In genomic region chr12:91665431-91665830, GRCm38 (mm10) we compare ENCODE assay signal across 22 mouse cellular contexts.
DNase-seq lines count a peak whose midpoint lies in the region; ATAC-seq and TF ChIP-seq lines count a peak whose summit lies in the region.
"Had no signal": no experiment of that assay in that cellular context is flagged by ENCODE, and none has a peak within 500 bp of the region (broad histone marks: within the 10 kb centered on the region; RNA-seq: fewer than 3 reads in every experiment).

No protein-coding gene starts in this region.

- no peaks in the 10 kb centered on the region for H3K36me3 ChIP-seq in testis, adult 2 months (ENCODE audit: control insufficient read depth, insufficient read depth, low read length)
- H3K36me3 ChIP-seq: embryonic facial prominence, embryonic 10.5 days; embryonic facial prominence, embryonic 12.5 days; forebrain, embryonic 12.5 days had no signal

- DNase-seq in testis, postnatal 10 days (ENCODE audit: low spot score): no peak
- DNase-seq in spleen, postnatal 14 days (ENCODE audit: low spot score in 2 of 2): no peak
- no peak for DNase-seq in right cerebral cortex, postnatal 10 days (ENCODE audit: low spot score in 2 of 2)
- DNase-seq in B cell, adult 2 months: no peak
- DNase-seq: adrenal gland, adult 2 months; adrenal gland, postnatal 10 days; adrenal gland, postnatal 25 days; cerebellum, adult 11 months; cerebellum, adult 18-20 months; cerebellum, adult 8-10 months; cerebellum, adult 9-11 months; cerebellum, postnatal 14 days; cerebellum, postnatal 36 days had no signal

- peak; percentile 67 for ATAC-seq in common myeloid progenitor, adult 5-6 weeks (replicated peaks; ENCODE audit: low read depth, poor library complexity, severe bottlenecking)
- ATAC-seq in hematopoietic stem cell, adult 5-6 weeks (replicated peaks in 1 of 2; ENCODE audit: insufficient read depth in 1 of 2, low FRiP score in 2 of 2, low TSS enrichment in 1 of 2, low read depth in 1 of 2, poor library complexity in 2 of 2, severe bottlenecking in 2 of 2): peak; percentile 44 to 47
- peak; percentile 59 for ATAC-seq in megakaryocyte progenitor cell, adult 5-6 weeks (replicated peaks; ENCODE audit: poor library complexity)
- ATAC-seq: forebrain, embryonic 14.5 days; forebrain, embryonic 16.5 days had no signal

- H3K4me3 ChIP-seq in testis, adult 2 months (ENCODE audit: control insufficient read depth, low read depth, low read length): peak overlapping the region; percentile 35
- H3K4me3 ChIP-seq: embryonic facial prominence, embryonic 10.5 days; embryonic facial prominence, embryonic 12.5 days; forebrain, embryonic 12.5 days had no signal

- H3K27ac ChIP-seq in testis, adult 2 months (ENCODE audit: control insufficient read depth, insufficient read depth, low read depth, low read length): no peak overlapping the region
- H3K27ac ChIP-seq: embryonic facial prominence, embryonic 10.5 days; embryonic facial prominence, embryonic 12.5 days; forebrain, embryonic 12.5 days had no signal

- no peaks in the 10 kb centered on the region for H3K27me3 ChIP-seq in testis, adult 2 months (ENCODE audit: control insufficient read depth, insufficient read depth, low read length)
- H3K27me3 ChIP-seq: embryonic facial prominence, embryonic 12.5 days; forebrain, embryonic 12.5 days had no signal

- no peak for TF ChIP-seq CTCF in testis, adult 2 months (IDR thresholded peaks at IDR 0.05; ENCODE audit: control insufficient read depth, insufficient read depth, insufficient replicate concordance, low read depth, low read length)

- no peak for TF ChIP-seq POLR2A in testis, adult 2 months (IDR thresholded peaks at IDR 0.05; ENCODE audit: control insufficient read depth, low read depth, low read length)

- H3K4me1 ChIP-seq in testis, adult 2 months (ENCODE audit: control insufficient read depth, insufficient read depth, low read length): no peaks in the 10 kb centered on the region; the same call in 1 of the 2 replicates
